Mouse (Mus musculus) heart, postnatal 0 days (tissue): Measurements from ENCODE around the gene Thrap3. TPM values are rescaled to one million over a fixed set of nuclear protein-coding genes. Genes with fewer than 3 reads are reported as not detected.

ENCODE experiments used
- ATAC-seq: fragments of 200-750 bp; cut with Nextera tagmentation; 2 replicates; pipeline ENCODE4 v1.8.0; 2017; ENCODE audit warnings: low read depth, moderate number of reproducible peaks, moderate library complexity; ENCODE audit not compliant: insufficient read depth
- DNase-seq: peaks from one replicate; pipeline ENCODE4 v3.0.0-alpha.2; 2016; ENCODE audit warnings: low spot score
- H3K27ac ChIP-seq: fragments of 300-500 bp; sonication (generic); 2 replicates; pipeline ENCODE4 v1.5.1; 2014; ENCODE audit warnings: low read depth, mild to moderate bottlenecking
- H3K27me3 ChIP-seq: fragments of 300-500 bp; sonication (generic); 2 replicates; pipeline ENCODE4 v1.6.1; 2014; ENCODE audit warnings: low read length, mixed read lengths; ENCODE audit not compliant: control insufficient read depth, insufficient read depth
- H3K36me3 ChIP-seq: fragments of 300-500 bp; sonication (generic); replicated peaks from 2 replicates; pipeline ENCODE4 v1.6.1; 2014; ENCODE audit warnings: low read length, mixed read lengths; ENCODE audit not compliant: control insufficient read depth, insufficient read depth
- H3K4me1 ChIP-seq: fragments of 300-500 bp; sonication (generic); 2 replicates; pipeline ENCODE4 v1.6.1; 2014; ENCODE audit warnings: antibody characterized with exemption; ENCODE audit not compliant: control insufficient read depth, insufficient read depth
- H3K4me2 ChIP-seq: fragments of 300-500 bp; sonication (generic); 2 replicates; pipeline ENCODE4 v1.6.1; 2014; ENCODE audit warnings: low read depth, mild to moderate bottlenecking, low read length, moderate library complexity
- H3K4me3 ChIP-seq: fragments of 300-500 bp; sonication (generic); 2 replicates; pipeline ENCODE4 v1.5.1; 2014; ENCODE audit warnings: low read depth, low read length
- H3K9ac ChIP-seq: fragments of 300-500 bp; sonication (generic); replicated peaks from 2 replicates; pipeline ENCODE4 v1.6.1; 2014; ENCODE audit warnings: low read depth, low read length, mixed read lengths
- H3K9me3 ChIP-seq: fragments of 300-500 bp; sonication (generic); replicated peaks from 2 replicates; pipeline ENCODE4 v1.6.1; 2016; ENCODE audit warnings: low read length; ENCODE audit not compliant: control insufficient read depth
- CTCF ChIP-seq: IDR thresholded peaks from 2 replicates; pipeline ENCODE4 v1.5.1; 2016; ENCODE audit warnings: antibody characterized with exemption, control low read depth, low read depth
- EP300 ChIP-seq: IDR thresholded peaks from 2 replicates; pipeline ENCODE4 v1.6.1; 2016; ENCODE audit warnings: antibody characterized with exemption, low read depth
- WGBS: fragments of 180-500 bp; shearing (Covaris S2); extraction: QIAGEN DNeasy Blood & Tissue Kit; methylation state at CpG from one replicate; pipeline ENCODE4 v1.1.7; 2014; 5-methylcytosine and 5-hydroxymethylcytosine counted together
- polyA plus RNA-seq: library from polyadenylated mRNA; unstranded; fragments of >200 nt; fragmentation: Nextera tagmentation; extraction: Ambion mirVana; gene quantifications from 2 replicates; pipeline ENCODE4 v1.2.1, GENCODE M21; 2015
- total RNA-seq: library from RNA; depleted of rRNA; stranded (reverse); fragments of >200 nt; gene quantifications from 2 replicates; pipeline ENCODE4 v1.2.3, GENCODE M21; 2014; ENCODE audit warnings: low replicate concordance

Thrap3 gene
- total and polyA plus RNA-seq, 2 experiments from 2014 or later = 96.7 to 121 TPM

GRCm38 (mm10) chr4:126207081-126207480 is 4.5 kb upstream of the Thrap3 start:
- Histone ChIP-seq H3K9me3 (no peaks in the 10 kb centered on the region), H3K4me3 (no peak overlapping the region), H3K36me3 (no peaks in the 10 kb centered on the region), H3K27ac (no peak overlapping the region), H3K4me1 (no peaks in the 10 kb centered on the region), H3K27me3 (no peaks in the 10 kb centered on the region), H3K4me2 (no peak overlapping the region), H3K9ac (no peak overlapping the region)
- 66% methylated on average over 6 of the region's 6 CpGs for WGBS
- ATAC-seq (no peak), DNase-seq (no peak)
- TF ChIP-seq EP300 (no peak), CTCF (no peak)

DNA sequence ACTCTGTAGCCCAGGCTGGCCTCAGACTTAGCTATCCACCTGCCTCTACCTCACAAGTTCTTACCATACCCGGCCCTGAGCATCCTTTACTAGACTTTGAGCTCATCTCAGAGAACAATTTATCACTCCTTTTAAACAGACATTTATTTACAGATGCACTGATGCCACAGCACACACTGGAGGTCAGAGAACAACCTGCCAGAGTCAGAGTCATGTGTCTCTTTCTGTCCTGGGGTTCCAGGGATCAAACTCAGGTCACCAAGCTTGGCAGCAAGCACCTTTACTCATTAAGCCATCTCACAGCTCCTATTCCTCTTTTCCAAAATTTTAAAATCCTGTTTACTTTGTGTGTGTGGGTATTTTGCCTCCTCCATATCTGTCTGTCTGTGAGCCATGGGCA is 2.8 kb upstream of the Thrap3 start:
- 77% methylated on average over 1 of the region's 1 CpGs for WGBS
- no peak for TF ChIP-seq CTCF
- TF ChIP-seq EP300 = no peak
- H3K27me3 ChIP-seq = no peaks in the 10 kb centered on the region
- no peak overlapping the region for H3K4me3 ChIP-seq
- no peak overlapping the region for H3K4me2 ChIP-seq
- no peak overlapping the region for H3K9ac ChIP-seq
- H3K36me3 ChIP-seq = no peaks in the 10 kb centered on the region
- DNase-seq (no peak), ATAC-seq (no peak)
- H3K27ac ChIP-seq = no peak overlapping the region
- H3K9me3 ChIP-seq = no peaks in the 10 kb centered on the region
- peaks cover 7% of the 10 kb centered on the region for H3K4me1 ChIP-seq

GRCm38 (mm10) chr4:126204661-126205230 is 2.2 kb upstream of the Thrap3 start:
- ATAC-seq = no peak
- WGBS = 70% methylated on average over 12 of the region's 12 CpGs
- TF ChIP-seq EP300 = no peak
- no peak for DNase-seq
- Histone ChIP-seq H3K36me3 (no peaks in the 10 kb centered on the region), H3K27me3 (no peaks in the 10 kb centered on the region), H3K4me2 (no peak overlapping the region), H3K4me1 (peaks cover 13% of the 10 kb centered on the region), H3K9me3 (no peaks in the 10 kb centered on the region), H3K9ac (no peak overlapping the region), H3K4me3 (no peak overlapping the region), H3K27ac (no peak overlapping the region)

- Histone ChIP-seq H3K27me3 (no peaks in the 10 kb centered on the region), H3K36me3 (no peaks in the 10 kb centered on the region), H3K4me1 (peaks cover 20% of the 10 kb centered on the region), H3K4me2 (no peak overlapping the region), H3K4me3 (no peak overlapping the region), H3K9ac (no peak overlapping the region), H3K27ac (0 out of 2 replicates have a peak overlapping the region, but pooled peaks have one; percentile 99), H3K9me3 (no peaks in the 10 kb centered on the region)
- TF ChIP-seq EP300 (no peak), CTCF (no peak)
- 81% methylated on average over 8 of the region's 8 CpGs for WGBS
- no peak for ATAC-seq
- DNase-seq = no peak
Measured at GRCm38 (mm10) chr4:126204016-126204415, 1.5 kb upstream of the Thrap3 start.

DNA sequence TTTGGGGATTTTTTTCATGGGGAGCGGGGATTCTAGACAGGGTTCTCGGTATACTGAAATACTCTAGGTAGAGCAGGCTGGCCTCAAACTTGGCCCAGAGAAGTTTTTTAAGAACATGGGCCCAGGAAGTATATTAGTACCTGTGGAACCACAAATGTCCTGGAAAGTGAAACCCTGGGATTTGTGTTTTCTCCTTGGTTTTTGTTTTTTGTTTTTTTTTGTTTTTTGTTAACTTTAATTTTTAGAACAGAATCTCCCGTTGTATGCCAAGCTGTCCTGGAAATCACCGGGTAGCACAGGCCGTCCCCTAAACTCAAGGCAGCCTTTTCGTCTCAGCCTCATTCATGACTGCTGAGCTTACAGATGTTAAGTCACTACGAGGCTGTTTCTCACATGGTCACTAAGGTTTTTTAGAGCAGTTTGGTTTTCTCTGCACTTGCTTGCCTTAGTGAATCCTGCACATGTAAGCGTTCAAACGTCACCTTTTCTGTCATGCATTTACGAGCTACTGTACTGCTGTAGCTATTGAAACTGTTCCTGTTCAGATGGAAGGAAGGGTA is 856 bp upstream of the Thrap3 start:
- no peaks in the 10 kb centered on the region for H3K27me3 ChIP-seq
- WGBS = 81% methylated on average over 10 of the region's 10 CpGs
- peaks cover 26% of the 10 kb centered on the region for H3K4me1 ChIP-seq

More for the DNA sequence above, 856 bp upstream of the Thrap3 start:
- Histone ChIP-seq H3K9me3 (no peaks in the 10 kb centered on the region), H3K9ac (peak overlapping the region; percentile 53), H3K4me2 (peak overlapping the region; percentile 59), H3K36me3 (no peaks in the 10 kb centered on the region), H3K4me3 (peak overlapping the region; percentile 76; the same call in 1 of the 2 replicates), H3K27ac (peak overlapping the region; percentile 99)
- ATAC-seq (no peak), DNase-seq (no peak)
- TF ChIP-seq CTCF (no peak), EP300 (no peak)
